Mouse (Mus musculus) spleen, postnatal 36 days (tissue): Measurements from ENCODE around the gene Ipo7.
"Not testable (repeated sequence)": the region's sequence is repeated elsewhere in the genome, so short reads cannot be mapped to it uniquely, and the experiment has no call there.

Experiments used
- DNase-seq, 2 experiments: peaks; one replicate each; pipeline ENCODE4 v3.0.0; 2022; ENCODE audit warnings: low spot score in 2 of 2, mixed read lengths in 1 of 2

Ipo7 gene

DNA sequence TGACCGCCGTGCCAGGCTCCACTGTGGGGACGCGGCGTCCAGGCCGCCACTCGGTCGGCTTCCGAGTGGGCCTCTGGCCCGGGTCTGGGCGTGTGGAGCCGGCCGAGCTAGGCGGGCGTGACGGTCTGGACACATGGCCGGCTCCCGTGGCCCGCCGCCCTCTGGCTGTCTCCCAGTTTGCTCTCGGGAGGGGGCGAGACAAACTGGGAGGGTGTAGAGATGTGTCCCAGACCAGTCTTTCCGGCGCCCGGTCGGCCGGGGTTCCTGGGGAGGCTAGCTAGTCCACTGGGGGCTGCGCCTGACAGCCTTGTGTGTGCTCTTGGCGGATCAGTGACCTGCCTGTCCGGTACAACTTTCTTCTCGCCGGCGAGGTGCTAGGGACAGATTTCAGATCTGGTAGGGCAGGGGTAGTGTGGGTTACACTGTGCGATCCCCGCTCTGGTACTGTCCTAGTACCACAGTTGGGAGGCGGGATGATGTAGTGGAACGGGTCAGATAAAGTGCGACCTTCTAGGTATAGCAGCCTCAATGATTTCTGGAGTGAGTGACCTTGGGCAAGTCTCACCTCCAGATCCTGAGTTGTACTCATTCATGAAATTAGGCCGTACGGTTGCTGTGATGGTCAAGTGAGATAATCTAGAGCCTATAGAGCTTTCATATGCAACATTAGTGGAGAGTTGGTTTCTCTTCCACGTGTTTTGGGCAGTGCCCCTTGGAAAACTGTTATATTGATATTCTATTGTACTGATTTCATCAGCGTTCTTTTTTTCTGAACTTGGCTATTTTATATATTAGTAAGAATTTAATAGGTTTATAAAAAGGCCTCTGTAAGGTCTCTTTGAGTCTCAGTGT, 783 bp downstream of the Ipo7 start:
- DNase-seq = peak; percentile 20 to 33

DNA sequence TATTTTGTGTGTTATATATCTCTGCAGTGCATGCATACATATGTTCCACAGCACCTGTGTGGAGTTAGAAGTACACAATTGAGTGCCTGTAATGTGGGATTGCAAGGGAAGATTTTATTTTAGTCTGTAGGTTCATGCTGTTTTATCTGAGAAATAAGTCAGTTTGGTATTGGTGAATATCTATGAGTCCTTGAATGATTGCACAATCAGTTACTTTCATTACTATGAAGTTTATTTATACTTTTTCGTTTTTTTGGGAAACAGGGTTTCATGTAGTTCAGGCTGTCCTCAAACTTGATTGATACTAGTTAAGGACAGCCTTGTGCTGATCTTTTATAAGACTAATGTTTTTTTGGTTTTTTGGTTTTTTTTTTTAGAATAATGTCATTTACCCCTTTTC, 5.5 kb downstream of the Ipo7 start:
- DNase-seq = no peak

- DNase-seq = no peak
Measured at GRCm38 (mm10) chr7:110026594-110026993, 8.5 kb downstream of the Ipo7 start.

DNA sequence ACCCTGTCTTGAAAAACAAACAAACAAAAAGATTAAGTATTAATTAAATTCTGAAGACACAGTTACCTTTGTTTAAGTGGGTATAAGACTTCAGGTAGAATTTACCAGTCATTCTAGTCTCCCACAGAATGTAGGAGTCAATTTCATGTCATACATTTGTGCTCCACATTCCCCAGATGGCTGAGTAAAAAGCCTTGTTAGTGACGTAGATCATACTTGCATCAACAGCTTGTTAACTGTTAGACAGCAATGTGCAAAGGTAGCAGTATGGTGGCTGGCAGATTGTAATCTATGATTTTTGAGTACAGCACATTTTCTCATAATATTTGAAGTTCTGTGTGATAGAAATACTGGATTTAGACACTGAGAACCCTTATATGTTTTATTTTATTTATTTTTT, 10.8 kb downstream of the Ipo7 start:
- DNase-seq = no peak

- no peak for DNase-seq
Measured at GRCm38 (mm10) chr7:110030342-110030741, 12.3 kb downstream of the Ipo7 start.

GRCm38 (mm10) chr7:110057723-110058122, 39.6 kb downstream of the Ipo7 start:
- not testable (repeated sequence) for DNase-seq

DNA sequence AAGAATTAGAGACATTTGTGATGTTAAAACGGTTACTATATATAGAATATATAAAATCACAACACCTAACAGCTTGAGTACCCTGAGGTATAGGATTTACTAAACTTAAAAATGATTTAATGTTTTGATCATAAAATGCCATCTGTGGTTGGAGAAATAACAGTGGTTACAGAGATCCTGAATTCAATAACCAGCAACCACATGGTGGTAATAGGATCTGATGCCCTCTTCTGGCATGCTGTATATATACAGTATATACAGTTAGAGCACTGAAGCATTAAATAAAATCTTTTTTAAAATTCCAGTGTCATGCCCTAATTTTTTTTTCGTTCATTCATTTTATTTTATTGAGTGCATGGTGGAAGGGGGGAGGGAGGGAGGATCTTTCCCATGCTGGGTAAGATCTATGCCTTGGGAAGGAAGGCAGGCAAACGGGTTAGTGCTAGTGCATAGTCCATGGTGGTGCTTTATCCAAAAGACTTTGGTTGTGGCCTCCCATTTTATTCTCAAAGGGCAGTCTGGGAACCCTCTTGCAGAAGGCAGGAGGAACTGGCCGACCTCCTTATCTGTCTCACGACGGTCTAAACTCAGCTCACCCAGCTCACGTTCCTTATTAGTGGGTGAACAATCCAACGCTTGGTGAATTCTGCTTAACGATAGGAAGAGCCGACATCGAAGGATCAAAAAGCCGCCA, 41.2 kb downstream of the Ipo7 start:
- DNase-seq = peak; percentile 14 to 27

DNA sequence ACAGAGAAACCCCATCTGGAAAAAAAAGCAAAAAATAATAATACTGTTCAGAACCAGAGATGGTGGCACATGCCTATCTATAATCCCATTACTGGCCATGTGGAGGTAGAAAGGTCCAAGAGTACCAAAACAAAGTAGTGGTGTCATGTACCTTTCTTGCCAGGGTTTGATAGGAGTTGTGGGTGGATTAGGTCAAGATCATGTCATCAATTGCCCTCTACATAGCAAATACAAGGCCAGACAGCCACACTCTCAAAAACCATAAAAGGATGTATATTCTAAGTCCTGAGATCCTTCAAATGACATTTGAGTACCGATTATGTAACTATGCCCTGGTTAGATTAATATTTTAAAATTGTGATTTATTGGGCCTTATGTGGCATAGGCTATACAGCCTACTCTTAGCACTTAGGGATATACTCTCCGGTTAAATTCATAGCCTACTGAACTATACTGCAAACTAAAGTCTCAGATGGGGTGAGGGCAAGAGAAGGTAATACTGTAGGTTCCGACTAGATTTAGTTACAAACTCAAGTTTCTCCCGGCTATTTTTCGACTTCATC, 42.1 kb downstream of the Ipo7 start:
- DNase-seq = no peak

GRCm38 (mm10) chr7:110060669-110061198, 42.7 kb downstream of the Ipo7 start:
- no peak for DNase-seq

GRCm38 (mm10) chr7:110061199-110061751, 43.2 kb downstream of the Ipo7 start, which contains the start of gene Zfp143:
TSS of gene Zfp143 (plus strand) at chr7:110061217.
- peak; percentile 100 for DNase-seq

- peak; percentile 84 for DNase-seq
Measured at GRCm38 (mm10) chr7:110061752-110062273, 43.7 kb downstream of the Ipo7 start.

GRCm38 (mm10) chr7:110063731-110064130, 45.7 kb downstream of the Ipo7 start:
- no peak for DNase-seq

DNA sequence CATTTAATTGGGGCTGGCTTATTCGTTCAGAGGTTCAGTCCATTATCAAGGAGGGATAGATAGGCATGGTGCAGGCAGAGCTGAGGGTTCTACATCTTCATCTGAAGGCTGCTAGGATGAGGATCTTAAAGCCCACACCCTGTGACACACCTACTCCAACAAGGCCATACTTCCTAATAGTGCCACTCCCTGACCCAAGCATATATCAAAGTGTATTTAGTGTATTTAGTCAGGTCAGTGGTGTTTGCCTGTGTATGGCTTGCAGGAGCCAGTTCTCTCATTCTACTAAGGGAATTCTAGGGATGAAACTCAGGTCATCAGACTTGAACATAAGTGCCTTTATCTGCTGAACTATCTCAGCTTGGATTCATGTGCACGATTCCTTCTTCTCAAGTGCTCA, 51.0 kb downstream of the Ipo7 start:
- no peak for DNase-seq

GRCm38 (mm10) chr7:110078168-110078567, 60.1 kb downstream of the Ipo7 start:
- no peak for DNase-seq

DNA sequence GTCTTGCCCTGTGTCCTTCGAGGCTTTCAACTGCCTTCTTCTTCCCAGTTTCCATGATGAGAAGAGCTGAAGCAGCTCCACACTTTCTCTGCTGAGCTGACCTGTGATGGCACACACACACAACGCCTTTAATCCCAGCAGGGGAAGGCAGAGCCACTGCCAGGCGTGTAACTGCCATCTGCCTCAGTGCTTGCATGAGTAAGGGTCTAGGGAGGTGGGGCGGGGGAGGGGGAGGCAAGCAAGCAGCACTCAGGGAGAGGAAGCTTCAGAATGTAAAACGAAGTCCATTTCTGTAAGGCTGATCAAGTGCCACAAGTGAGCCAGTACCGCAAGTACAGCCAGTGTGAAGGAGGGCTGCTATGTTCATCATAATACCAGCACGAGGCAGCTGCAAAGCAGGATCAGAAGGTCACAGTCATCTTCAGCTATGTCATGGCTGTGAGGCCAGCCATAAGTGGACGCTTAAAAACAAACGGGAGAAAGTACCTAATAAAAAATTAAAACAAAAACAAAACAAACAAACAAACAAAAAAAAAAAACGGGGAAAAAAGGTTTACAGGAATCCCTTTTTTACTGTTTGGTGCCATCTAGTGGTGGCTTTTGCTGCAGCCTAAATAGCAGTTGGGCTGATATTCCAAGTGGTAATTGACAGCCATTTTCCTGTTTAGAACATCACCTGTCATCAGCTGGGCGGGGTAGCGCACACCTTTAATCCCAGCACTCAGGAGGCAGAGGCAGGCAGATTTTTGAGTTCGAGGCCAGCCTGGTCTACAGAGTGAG, 65.5 kb downstream of the Ipo7 start:
- peak; percentile 11 to 35 for DNase-seq

DNA sequence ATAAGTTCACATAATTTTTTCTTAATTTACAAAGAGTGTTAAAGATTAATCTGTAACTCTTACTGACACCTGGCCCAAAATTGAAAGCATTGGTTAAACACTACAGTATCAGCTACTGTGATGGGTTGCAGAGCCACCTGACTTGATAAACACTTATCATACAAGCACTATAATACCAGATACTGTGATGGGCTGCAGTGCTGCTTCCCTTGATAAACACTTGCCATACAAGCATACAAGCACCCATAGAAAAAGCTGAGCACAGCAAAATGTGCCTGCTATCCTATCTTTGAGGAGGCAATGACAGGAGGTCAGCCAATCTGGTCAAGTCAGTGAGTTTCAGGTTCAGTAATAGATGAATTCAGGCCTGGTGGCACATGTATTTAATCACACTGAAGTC, 67.1 kb downstream of the Ipo7 start:
- DNase-seq = no peak

DNA sequence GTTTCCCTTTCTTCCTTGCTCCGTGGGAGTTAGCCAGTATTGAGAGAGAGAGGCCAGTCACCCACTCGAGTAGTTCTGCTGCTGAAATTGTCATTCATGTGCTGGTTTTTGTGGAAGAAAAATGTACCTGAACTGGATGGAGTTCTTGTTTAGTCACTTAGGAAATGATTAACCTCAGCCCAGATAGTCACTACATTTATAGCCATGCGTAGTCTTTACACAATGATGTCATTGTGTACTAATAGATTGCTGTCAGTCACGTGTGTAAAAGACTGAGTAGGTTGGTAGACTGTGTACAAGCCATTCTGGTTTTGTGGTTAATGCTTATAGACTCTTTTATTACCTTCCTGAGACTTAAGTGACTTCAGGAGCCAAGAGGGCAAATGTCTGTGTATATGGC, 69.8 kb downstream of the Ipo7 start:
- no peak for DNase-seq

GRCm38 (mm10) chr7:110091670-110092069, 73.6 kb downstream of the Ipo7 start:
- no peak for DNase-seq

- no peak for DNase-seq
Measured at GRCm38 (mm10) chr7:110096332-110096731, 78.3 kb downstream of the Ipo7 start.

- no peak for DNase-seq
Measured at GRCm38 (mm10) chr7:110097106-110097793, 79.2 kb downstream of the Ipo7 start.
